Mouse (Mus musculus): ENCODE results near the gene Wdr18.

GRCm38 (mm10) chr10:79974668-79975067, 14.7 kb downstream of the Wdr18 start:
- TF ChIP-seq CTCF (IDR thresholded peaks at IDR 0.05; ENCODE audit: low read depth) (no peak), EP300 (optimal IDR thresholded peaks at IDR 0.05) (no peak)

Measured in stomach, postnatal 0 days (tissue).